Mouse (Mus musculus) gastrocnemius, postnatal 14 days (tissue): ENCODE results near the gene Mis18bp1. TPM values are rescaled to one million over a fixed set of nuclear protein-coding genes. Genes with fewer than 3 reads are reported as not detected.
"Not testable (repeated sequence)": the region's sequence is repeated elsewhere in the genome, so short reads cannot be mapped to it uniquely, and the experiment has no call there.

ENCODE experiments used
- DNase-seq: peaks from one replicate; pipeline ENCODE4 v3.0.0; 2021; ENCODE audit warnings: mixed read lengths
- intact Hi-C: fragments of 180-260 bp; cut with DNase I; formaldehyde crosslinking; loops from one replicate; pipeline ENCODE4 v1.15.1; 2025; ENCODE audit warnings: low total_unique reads
- long read RNA-seq, 2 experiments: library from polyadenylated mRNA; stranded (forward); transcript quantifications; one replicate each; pipeline ENCODE4 v2.0.0; 2021
- total RNA-seq, 2 experiments: library from RNA; stranded (reverse); gene quantifications; 2 replicates each; pipeline ENCODE4 v1.2.3; 2021

The Mis18bp1 gene
- 1 to 10 TPM; 1.3 to 1.4 TPM for total RNA-seq
- long read RNA-seq, experiment 1, result 0 reads
- long read RNA-seq, experiment 2, partial matches to known transcripts, result 1 of 1 reads
- long read RNA-seq, experiment 2, other reads (novel, unspliced or antisense), result 0 of 1 reads

GRCm38 (mm10) chr12:65172021-65172951 is at the start of gene Mis18bp1:
Gene Mis18bp1 (minus strand): TSS chr12:65172604.
- intact Hi-C loops, result no loop called here
- DNase-seq, result peak; percentile 94

DNA sequence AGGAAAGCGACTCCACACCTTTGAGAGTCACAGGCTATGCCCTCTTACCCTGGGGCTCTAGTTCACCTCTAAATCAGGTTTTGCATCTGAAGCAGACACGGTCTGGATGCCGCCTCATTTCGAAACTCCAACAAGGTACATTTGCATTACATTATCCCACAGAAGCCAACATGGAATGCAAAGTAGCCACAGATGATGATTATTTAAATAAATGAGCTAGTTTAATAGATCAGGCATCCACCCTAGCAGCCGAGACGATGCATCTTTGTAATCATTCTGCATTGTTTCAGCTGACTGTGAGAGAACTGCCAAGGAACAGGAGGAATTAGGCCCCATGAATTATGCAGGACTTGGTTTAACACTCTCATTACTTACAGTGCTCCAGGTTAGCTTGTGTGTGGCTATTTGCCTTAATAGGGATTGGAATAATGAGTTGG is 44.0 kb upstream of the Mis18bp1 start:
- no peak for DNase-seq
- intact Hi-C loops, result no loop called here

DNA sequence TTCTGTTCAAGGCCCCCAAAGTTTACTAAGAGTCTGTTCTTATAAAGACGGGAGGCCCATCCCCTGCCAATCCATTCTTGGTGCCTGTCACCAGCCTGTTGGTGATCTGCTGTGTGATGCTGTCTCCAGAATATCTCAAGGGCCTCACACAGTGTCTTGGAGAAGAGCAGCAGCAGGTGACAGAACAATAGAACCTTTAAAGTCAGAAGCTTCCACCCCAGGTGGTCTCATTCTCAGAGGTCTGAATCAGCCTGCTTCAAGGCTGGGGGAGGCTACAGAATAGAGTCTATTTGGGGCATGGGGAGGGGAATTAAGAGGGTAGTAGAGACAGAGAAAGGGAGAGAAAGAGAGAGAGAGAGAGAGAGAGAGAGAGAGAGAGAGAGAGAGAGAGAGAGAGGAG is 34.0 kb upstream of the Mis18bp1 start:
- intact Hi-C loops, result no loop called here
- DNase-seq, result no peak

GRCm38 (mm10) chr12:65201812-65202211 is 29.4 kb upstream of the Mis18bp1 start:
- intact Hi-C loops, result no loop called here
- no peak for DNase-seq

DNA sequence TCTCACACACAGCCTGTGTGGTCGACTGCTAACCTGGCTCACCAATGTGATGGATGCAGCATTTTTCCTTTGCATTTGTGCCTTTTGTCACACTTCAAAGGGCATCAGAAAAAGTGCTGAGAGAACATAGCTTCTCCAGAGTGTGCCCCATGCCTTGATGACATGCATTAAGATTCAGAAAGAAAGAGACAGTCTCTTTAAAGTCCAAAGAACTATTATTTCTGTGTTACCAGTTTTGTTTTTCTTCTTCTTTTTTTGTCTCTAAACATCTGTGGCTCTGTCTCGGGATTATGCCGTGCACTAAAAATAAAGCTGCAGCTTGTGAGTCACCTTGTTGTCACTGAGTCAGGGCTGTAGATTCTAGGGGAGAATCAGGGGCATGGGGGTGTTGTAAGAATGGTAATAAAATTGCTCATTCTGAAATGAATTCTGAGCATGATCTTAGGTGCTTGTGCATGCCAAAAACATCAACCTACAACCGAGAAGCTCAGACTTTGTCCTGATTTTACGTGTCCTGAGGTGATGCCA is 21.7 kb upstream of the Mis18bp1 start:
- DNase-seq, result no peak
- intact Hi-C loops, result no loop called here

DNA sequence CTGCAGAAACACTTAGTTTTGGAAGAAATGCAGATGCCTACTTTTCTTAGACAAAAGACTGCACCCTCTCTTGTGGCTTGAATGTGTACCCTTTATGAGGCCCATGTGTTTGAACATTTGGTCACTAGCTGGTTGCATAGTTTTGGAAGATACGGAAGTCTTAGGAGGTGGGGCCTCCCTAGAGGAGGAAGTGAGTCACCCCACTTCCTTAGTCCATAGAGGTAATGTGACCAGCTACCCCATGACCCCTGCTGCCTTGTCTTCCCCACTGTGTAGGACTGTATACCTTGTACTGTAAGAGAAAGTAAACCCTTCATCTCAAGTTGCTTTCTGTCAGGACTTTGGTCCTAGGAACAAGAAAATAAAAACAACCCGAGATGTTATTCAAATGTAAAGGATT is 16.8 kb upstream of the Mis18bp1 start:
- no peak for DNase-seq
- intact Hi-C loops, result no loop called here

DNA sequence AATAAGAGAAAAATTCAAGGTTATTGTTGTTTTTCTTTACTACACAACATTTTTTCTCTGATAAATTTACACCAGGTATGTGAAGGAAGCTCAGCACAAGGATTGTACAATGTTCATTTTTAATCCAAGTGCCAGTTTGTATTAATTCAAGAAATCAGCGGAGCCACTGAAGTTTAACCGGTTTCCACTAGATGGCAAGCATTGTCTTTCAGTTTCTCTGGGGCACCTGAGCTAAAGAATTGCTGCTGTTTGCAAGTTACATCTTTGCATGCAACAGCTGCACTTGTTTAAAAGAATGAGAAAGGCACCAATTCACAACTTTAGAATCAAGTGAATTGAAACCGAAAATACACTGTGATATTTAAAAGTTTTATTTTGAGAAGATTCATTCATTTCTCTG is 15.0 kb upstream of the Mis18bp1 start:
- intact Hi-C loops, result no loop called here

GRCm38 (mm10) chr12:65173736-65174135 is 1.3 kb upstream of the Mis18bp1 start:
- intact Hi-C loops, result no loop called here
- DNase-seq, result no peak

More for the DNA sequence above, 15.0 kb upstream of the Mis18bp1 start:
- DNase-seq, result no peak

DNA sequence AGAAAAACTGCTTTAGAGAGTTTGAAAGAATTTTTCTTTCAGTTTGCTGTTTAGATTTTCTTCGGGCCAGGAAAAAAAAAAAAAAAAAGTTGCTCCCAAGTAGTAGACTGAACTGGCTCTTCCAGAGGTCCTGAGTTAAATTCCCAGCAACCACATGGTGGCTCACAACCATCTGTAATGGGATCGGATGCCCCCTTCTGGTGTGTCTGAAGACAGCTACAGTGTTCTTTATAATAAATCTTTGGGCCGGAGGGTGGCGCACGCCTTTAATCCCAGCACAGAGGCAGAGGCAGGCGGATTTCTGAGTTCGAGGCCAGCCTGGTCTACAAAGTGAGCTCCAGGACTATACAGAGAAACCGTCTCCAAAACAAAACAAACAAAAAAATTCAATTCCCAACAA is 555 bp upstream of the Mis18bp1 start:
- peak; percentile 18 for DNase-seq
- intact Hi-C loops, result not testable (repeated sequence)

- DNase-seq, intact Hi-C loops: not testable (repeated sequence)
These were observed 36.3 kb downstream of the Mis18bp1 start for GRCm38 (mm10) chr12:65136121-65136520.

DNA sequence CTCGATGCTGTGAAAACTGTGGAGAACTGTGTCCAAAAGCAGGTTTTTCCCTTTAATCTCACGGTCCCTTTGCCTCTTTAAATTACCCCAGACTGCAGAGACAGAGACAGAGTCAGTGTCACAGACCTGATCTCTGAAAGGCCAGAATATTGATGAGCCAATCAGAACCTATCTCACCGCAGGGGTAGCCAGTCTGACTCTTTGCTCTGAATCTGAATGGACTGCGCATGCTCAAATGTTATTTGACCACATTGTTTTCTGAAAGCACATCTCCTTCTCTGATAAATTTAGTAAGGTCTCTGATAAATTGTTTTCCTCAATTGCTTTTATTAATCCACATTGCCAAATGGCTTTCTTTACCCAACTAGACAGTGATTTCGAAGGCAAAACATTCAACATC is 53.0 kb downstream of the Mis18bp1 start:
- intact Hi-C loops, result no loop called here
- no peak for DNase-seq

- DNase-seq, result no peak
- intact Hi-C loops, result no loop called here
These were observed 53.4 kb downstream of the Mis18bp1 start for GRCm38 (mm10) chr12:65118968-65119367.

- DNase-seq, intact Hi-C loops: not testable (repeated sequence)
These were observed 57.4 kb downstream of the Mis18bp1 start for GRCm38 (mm10) chr12:65114978-65115377.

DNA sequence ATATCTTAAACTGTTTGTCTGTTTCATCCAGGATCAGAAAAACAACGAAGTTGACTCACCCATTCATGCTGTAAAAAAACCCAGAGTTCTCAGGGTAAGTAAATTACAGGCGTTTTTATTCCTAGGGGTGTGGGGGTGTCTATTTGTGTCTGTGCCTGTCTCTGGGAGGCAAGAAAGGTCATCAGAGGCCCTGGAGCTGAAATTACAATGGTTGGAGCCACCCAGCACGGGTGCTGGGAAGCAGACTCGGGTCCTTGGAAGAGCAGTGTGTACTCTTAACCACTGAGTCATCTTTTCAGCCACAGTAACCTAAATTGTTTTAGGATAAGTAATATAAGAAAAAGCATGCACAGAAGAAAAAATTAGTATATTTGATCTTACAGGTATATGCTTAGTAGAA is 58.5 kb downstream of the Mis18bp1 start:
- intact Hi-C loops, result no loop called here
- no peak for DNase-seq

GRCm38 (mm10) chr12:65112811-65113210 is 59.6 kb downstream of the Mis18bp1 start:
- intact Hi-C loops, result no loop called here
- DNase-seq, result no peak

DNA sequence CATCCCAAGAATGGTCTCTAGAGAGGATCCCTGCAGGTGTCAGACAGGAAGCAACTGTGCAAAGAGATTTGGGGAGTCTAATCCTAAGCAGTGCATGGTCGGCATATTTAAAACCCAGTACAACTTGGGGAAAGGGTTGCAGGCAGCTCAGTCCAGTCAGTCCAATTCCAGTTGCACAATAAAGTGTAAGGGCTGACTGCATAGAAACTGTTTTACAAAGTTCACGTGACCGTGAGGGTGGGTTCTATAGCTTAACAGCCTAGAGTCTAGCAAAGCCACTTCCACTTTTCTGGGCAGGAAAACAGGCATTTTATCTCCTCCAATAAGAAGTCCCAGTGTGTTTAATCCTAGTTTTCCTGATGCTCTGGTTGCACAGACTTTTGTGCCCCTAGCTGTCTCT is 60.9 kb downstream of the Mis18bp1 start:
- DNase-seq, result no peak
- intact Hi-C loops, result no loop called here

- no peak for DNase-seq
- intact Hi-C loops, result no loop called here
These were observed 63.7 kb downstream of the Mis18bp1 start for GRCm38 (mm10) chr12:65108746-65109145.
